Mouse (Mus musculus) hematopoietic stem cell, adult 5-6 weeks (primary cell): ENCODE measurements around the gene Slc13a2. TPM values are rescaled to one million over a fixed set of nuclear protein-coding genes. Genes with fewer than 3 reads are reported as not detected.

ENCODE experiments used
- total RNA-seq: library from RNA; stranded (forward); fragments of 172-1452, 232-1000 nt; gene quantifications from 2 replicates; pipeline ENCODE4 v1.2.3, GENCODE M21; 2017

Gene Slc13a2
- total RNA-seq, 1 experiment from 2014 or later = not detected

Other genes starting within 250 kb of the Slc13a2 start
- gene Nek8, start 245.5 kb downstream of the Slc13a2 start, total RNA-seq = 4.6 and 4.8 TPM in 2 replicates
- 4.7 and 5.2 TPM in 2 replicates for gene Tlcd1, start 245.5 kb downstream of the Slc13a2 start, total RNA-seq
- 3,301 and 3,769 TPM in 2 replicates for gene Rpl23a, start 238.6 kb downstream of the Slc13a2 start, total RNA-seq
- 1.1 and 3.2 TPM in 2 replicates for gene Rab34, start 233.8 kb downstream of the Slc13a2 start, total RNA-seq
- 0.44 and 1.5 TPM in 2 replicates for gene Proca1, start 228.8 kb downstream of the Slc13a2 start, total RNA-seq
- 38.1 and 54.2 TPM in 2 replicates for gene Sdf2, start 176.5 kb downstream of the Slc13a2 start, total RNA-seq
- gene Supt6, start 176.2 kb downstream of the Slc13a2 start, total RNA-seq = 45.6 and 51.3 TPM in 2 replicates
- 83.7 and 92.7 TPM in 2 replicates for gene 2610507B11Rik, start 160.5 kb downstream of the Slc13a2 start, total RNA-seq
- 0.38 TPM in 1 of 2 replicates, not detected in the other for gene BC030499, start 131.4 kb downstream of the Slc13a2 start, total RNA-seq
- 39.9 and 49.1 TPM in 2 replicates for gene Spag5, start 120.7 kb downstream of the Slc13a2 start, total RNA-seq
- gene Aldoc, start 99.2 kb downstream of the Slc13a2 start, total RNA-seq = 6.6 and 8.7 TPM in 2 replicates
- 9.9 and 10.1 TPM in 2 replicates for gene Pigs, start 93.8 kb downstream of the Slc13a2 start, total RNA-seq
- gene Unc119, start 78.7 kb downstream of the Slc13a2 start, total RNA-seq = 17.4 and 29.9 TPM in 2 replicates
- not detected in 2 replicates for gene Foxn1, start 35.7 kb downstream of the Slc13a2 start, total RNA-seq
- gene Slc46a1, start 43.5 kb upstream of the Slc13a2 start, total RNA-seq = 0.25 and 1.3 TPM in 2 replicates
- gene Sarm1, start 75.5 kb upstream of the Slc13a2 start, total RNA-seq = 0.45 TPM in 1 of 2 replicates, not detected in the other
- not detected in 2 replicates for gene Vtn, start 76.9 kb upstream of the Slc13a2 start, total RNA-seq
- not detected in 2 replicates for gene Sebox, start 81.2 kb upstream of the Slc13a2 start, total RNA-seq
- gene Tmem199, start 90.0 kb upstream of the Slc13a2 start, total RNA-seq = 26.0 and 27.9 TPM in 2 replicates
- 59.5 and 60.7 TPM in 2 replicates for gene Poldip2, start 90.0 kb upstream of the Slc13a2 start, total RNA-seq
- gene Tnfaip1, start 114.1 kb upstream of the Slc13a2 start, total RNA-seq = 3.9 and 5.2 TPM in 2 replicates
- 155 and 159 TPM in 2 replicates for gene Ift20, start 114.1 kb upstream of the Slc13a2 start, total RNA-seq
- 23.8 and 26.0 TPM in 2 replicates for gene Tmem97, start 128.6 kb upstream of the Slc13a2 start, total RNA-seq